Mouse (Mus musculus): ENCODE data around the gene Cep55. TPM values are rescaled to one million over a fixed set of nuclear protein-coding genes. Genes with fewer than 3 reads are reported as not detected.

Cep55 gene
- total RNA-seq (2014; fragmentation: Nextera tagmentation) (3.9 and 4.6 TPM in 2 replicates), total RNA-seq (2017) (4.7 and 8.2 TPM in 2 replicates)

DNA sequence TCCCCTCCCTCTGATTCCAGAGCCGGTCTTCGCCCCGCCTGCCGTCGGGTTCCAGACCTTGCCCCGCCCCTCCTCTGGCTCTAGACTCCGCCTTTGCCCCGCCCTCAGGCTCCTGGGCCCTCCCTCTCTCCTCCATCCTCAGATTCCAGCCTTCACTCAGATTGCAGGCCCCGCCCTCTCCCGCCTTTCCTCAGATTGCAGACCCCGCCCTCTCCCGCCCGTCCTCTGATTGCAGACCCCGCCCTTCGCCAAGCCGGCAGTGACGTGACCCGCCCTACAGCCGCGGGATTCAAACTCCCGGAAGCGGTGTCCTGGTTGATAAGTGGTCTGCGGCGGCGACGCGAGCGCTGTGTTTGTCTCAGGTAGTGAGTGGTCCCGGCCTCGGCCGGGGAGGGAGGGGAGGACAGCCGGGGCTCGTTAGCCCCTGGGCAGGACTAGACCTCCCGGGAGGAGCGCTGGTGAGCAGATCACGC lies at the start of gene Cep55:
Cep55 (plus strand) TSS at position 292 of the 473 bp plus-strand sequence.
- ATAC-seq (replicated peaks; ENCODE audit: low FRiP score, low TSS enrichment, poor library complexity, severe bottlenecking) = peak; percentile 90

DNA sequence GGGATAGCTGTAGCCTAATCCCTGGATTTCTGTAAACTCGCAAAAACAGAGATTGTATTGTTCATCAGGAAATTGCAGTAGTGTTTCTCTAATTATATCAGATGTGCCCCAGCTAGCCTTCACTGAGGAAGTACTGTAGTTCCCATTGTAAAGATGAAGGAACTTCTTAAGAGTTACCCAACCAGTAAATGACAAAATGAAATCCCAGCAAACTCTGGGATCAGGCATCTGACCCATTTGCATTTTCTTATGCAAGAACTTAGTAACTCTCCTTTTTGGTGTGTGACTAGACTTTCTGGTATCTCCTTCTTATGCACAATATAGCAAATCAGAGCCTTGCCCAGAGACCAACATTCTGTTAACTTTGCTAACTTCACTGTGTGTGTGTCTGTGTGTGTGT lies 43.4 kb upstream of the Cep55 start:
- ATAC-seq (replicated peaks; ENCODE audit: low FRiP score, low TSS enrichment, poor library complexity, severe bottlenecking) = no peak

DNA sequence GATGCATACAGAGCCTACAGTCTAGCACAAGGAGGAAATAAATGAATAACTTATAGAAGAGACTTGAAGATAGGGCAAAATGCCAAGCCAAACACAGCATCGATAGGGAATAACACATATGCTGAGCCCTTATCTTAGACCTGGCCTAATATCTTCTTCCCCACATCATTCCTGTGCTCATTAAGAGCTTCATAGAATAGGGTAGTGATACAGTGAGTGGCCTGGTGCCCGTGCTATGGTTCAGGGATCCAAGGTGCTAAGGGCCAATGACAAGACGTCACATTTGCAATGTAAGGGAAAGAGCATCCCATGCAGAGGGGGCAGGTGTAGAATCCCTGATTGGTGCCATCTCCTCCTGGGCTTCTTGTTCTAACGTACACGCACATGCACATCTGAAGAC lies 40.4 kb upstream of the Cep55 start:
- no peak for ATAC-seq (replicated peaks; ENCODE audit: low FRiP score, low TSS enrichment, poor library complexity, severe bottlenecking)

DNA sequence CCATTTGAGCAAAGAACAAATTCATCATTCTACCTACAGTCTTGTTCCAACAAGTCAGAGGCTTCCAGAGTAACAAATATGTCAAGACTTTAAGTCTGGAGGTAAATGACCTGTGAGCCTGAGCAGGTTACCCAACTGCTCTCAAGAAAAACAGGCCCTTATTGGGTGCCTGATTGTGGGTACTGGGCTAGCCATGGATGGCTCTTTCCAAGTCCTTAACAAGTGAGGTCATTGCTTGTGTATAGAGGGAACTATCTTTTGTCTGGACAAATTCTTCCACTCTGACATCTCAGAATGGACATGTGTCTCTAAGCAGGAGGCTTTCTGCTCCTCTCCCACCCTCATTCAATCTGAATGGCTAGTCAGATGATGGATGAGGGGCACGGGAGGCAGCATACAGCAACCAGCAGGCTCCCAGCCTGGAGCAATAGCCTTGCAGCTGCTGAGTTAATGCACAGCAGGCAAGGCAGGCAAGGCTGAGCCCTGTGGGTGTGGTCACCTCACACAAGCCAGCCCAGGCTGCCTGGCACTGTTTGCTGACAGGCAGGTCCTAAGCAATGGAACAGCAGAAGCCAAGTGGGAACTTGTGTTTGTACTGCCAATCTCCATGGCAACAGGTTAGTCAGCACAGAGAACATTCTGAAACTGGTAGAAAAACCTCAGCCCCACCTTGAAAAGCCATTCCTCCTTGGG lies 39.5 kb upstream of the Cep55 start:
- ATAC-seq (replicated peaks; ENCODE audit: low FRiP score, low TSS enrichment, poor library complexity, severe bottlenecking) = peak; percentile 47; the same call in 1 of the 2 replicates

DNA sequence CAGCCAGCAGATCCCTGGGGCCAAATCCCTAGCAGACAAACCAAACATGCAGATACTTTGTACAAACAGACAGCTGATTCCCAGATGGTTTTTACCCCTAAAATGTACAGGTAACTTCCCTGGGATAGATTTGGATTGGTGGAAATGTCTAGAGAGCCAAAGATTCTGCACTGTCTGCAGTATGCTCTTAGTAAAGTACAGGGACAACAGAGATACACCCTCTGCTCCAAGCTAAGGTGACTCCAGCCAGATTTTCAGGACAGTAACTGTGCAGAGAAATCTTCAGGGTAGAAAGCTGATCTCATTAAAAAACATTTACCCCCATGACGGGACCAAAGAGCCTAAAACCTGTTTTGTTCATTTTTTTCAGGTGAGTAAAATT lies 38.9 kb upstream of the Cep55 start:
- ATAC-seq (replicated peaks; ENCODE audit: low FRiP score, low TSS enrichment, poor library complexity, severe bottlenecking) = no peak

DNA sequence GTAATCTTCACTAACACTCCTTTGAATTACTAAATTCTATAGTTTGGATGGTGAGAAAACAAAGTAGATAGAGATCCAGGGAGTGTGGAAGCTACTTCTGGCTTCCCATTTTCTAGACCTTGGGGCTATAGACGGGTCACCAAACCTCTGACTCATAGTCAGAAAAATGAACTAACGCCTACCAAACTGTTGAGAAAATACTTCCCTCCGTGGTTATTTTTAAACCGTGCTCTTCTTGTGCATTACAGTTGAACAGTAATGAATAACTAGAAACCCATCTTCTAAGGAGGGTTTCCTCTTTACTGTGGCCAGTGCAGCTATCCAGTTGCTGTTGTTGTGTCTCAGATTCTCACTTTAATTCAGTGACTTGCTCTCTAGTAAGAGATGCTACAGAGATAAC lies 32.1 kb upstream of the Cep55 start:
- no peak for ATAC-seq (replicated peaks; ENCODE audit: low FRiP score, low TSS enrichment, poor library complexity, severe bottlenecking)

DNA sequence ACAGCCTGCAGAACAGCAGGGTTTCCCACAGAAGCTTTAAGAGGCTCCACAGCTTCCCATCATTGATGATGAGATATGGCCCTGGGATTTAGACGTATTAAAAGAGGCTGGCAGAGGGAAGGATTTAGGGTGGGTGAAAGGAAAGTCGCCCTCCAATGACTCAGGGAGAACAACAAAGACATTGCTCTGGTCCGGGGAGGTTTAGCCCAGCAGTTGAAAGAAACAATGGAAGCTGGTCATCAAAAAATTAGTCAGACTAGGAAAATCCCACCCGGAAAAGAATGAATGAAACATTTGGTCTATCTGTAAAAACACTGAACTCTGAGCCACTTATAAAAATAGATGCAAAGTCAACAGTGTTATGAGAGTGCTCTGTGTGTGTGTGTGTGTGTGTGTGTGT lies 31.2 kb upstream of the Cep55 start:
- no peak for ATAC-seq (replicated peaks; ENCODE audit: low FRiP score, low TSS enrichment, poor library complexity, severe bottlenecking)

DNA sequence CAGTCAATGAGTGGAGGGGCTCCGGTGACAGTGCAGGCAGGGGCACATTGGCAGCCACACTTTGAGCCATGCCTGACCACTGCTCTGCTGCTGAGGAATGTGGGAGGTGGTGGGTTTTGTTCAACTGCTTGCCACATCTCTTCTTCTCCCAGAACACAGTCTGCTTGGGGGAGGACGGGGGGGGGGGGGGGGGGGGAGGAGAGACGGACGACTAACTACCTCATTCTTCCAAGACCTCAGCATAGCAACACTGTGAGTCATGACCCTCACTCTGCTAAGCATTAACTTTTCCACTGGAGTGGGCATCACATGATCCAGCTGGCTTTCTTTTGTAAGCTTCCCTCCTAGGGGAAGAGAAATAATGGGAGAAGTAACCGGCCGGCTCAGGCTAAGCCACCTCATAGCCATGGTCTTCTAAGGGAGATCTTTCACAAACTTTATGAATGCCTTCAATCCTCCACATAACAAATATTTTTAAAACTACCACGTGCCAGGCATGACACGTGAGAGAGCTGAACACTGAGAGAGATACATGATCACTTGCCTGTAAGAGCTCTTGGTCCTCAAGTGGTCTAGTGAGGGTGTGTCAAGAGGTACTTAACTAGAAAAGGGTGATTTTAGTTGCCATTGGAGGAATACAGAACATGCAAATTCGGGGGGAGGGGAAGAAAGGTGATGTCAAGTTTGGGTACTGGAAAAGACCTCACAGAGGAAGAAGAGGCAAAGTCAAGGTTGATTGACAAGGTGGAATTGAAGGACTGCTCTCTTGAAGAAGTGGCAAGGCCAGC lies 29.4 kb upstream of the Cep55 start:
- no peak for ATAC-seq (replicated peaks; ENCODE audit: low FRiP score, low TSS enrichment, poor library complexity, severe bottlenecking)

DNA sequence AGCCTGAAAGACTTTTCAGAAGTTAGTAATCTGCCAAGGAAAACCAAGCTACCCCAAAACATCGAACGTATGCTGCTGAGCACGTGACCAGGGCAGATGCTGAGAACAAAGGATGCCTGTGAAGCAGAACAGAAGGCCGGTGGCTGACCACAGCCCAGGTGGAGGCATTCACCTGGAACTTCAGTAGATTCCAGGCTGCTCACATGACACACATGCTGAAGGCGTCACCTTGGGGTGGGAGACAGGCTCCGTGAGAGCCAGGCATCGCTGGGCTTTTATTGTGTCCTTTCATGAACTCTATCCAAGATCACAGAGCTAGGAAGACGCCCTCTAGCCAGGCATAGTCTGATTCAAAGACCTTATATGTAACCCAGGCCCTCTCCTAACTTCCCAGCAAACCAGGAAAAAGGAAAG lies 28.6 kb upstream of the Cep55 start:
- no peak for ATAC-seq (replicated peaks; ENCODE audit: low FRiP score, low TSS enrichment, poor library complexity, severe bottlenecking)

DNA sequence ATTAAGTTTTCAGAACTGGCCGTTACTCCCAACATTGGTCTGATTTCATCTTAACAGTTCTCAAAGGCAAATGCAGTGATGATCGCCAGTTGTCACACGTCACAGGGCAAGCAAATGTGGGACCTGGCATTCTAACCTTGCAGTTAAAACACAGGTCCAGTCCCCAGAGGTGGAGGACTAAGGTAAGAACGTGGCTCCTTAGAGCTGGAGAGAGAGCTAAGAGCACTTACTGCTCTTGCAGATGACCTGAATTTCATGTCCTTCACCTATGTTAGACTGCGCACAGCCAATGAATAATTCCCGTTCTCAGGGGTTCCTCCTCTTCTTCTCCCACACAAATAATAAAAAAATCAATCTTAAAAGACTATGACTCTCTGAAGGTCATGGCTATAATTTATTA lies 27.4 kb upstream of the Cep55 start:
- ATAC-seq (replicated peaks; ENCODE audit: low FRiP score, low TSS enrichment, poor library complexity, severe bottlenecking) = no peak

DNA sequence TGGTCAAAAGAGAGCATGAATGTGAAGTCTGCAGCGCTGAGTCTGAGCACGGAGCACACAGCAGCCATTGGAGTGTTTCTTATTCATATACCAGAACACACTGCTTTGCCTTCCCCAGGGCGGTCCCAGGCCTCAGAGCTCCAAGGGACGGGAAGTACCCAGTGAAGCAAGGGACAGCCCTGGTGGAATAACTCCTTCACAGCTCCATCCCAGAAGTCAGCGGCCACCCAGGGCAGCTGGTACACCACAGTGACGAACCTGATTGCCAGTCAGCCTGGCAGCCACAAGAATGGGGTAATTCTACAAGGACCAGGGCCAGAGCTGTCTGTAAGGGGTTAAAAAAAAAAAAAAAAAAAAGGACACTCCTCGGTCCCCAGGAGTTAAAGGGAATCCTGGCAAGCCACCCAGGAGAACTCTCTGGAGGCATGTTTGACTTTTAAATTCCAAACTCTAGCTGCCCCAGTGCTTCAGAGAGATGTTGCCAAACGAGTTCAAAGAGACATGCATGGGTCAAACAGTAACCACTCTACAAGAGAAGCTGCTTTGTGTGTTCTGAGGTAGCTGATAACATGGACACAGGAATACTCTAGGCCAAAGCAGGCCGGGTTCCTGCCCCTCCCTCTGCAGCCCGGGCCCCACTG lies 26.8 kb upstream of the Cep55 start:
- ATAC-seq (replicated peaks; ENCODE audit: low FRiP score, low TSS enrichment, poor library complexity, severe bottlenecking) = no peak

DNA sequence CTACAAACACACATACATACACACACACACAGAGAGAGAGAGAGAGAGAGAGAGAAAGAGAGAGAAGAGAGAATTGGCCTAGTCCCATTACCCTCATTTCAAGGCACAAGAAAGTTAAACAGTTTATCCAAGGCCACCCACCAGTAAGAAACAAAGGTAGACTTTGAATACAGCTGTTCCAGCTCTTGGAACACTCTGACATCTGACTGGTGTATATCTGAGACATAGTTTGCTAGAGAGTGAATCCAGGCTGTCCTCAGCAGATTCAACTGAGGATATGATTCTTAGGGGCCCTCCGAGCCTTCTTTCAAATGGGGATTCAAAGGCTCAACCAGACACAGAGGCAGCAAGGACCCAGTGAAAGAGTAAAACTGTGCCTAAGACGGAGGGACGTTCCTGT lies 25.5 kb upstream of the Cep55 start:
- no peak for ATAC-seq (replicated peaks; ENCODE audit: low FRiP score, low TSS enrichment, poor library complexity, severe bottlenecking)

DNA sequence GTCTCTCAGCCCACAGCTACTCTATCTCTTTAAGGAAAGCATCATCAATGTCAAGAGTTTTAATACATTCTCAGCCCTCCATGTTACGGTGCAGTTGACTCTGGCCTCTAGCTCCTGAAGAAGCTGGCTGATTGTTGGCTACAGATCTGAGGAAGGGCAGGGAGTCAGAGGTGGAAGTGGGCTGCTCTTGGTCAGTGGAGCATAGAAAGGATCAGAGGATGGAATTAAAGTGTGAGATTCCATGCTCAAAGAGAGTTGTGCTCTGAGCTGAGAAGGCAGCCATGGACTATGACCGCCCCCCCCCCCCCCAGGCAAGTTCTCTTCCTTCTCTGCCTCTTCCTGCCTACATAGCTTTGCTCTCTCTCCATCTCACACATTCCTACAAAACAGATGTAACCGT lies 24.9 kb upstream of the Cep55 start:
- ATAC-seq (replicated peaks; ENCODE audit: low FRiP score, low TSS enrichment, poor library complexity, severe bottlenecking) = no peak

DNA sequence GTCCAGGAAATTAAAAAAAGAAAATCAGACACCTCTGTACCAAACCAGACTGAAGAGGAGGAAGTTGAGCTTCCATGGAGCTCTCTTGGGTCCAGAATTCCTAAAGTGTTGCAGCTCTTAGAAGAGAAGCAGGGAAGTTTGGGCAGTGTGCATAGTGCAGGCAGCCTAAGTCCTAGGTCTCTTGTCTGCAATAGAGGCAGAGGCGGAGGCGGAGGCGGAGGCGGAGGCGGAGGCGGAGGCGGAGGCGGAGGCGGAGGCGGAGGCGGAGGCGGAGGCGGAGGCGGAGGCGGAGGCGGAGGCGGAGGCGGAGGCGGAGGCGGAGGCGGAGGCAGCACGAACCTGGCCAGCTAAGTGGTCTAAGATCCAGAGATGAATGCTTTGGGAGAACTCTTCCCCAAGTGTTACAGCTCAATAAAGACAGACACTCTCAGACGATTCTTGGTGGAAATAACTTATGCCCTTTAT lies 24.1 kb upstream of the Cep55 start:
- ATAC-seq (replicated peaks; ENCODE audit: low FRiP score, low TSS enrichment, poor library complexity, severe bottlenecking) = peak; percentile 79

DNA sequence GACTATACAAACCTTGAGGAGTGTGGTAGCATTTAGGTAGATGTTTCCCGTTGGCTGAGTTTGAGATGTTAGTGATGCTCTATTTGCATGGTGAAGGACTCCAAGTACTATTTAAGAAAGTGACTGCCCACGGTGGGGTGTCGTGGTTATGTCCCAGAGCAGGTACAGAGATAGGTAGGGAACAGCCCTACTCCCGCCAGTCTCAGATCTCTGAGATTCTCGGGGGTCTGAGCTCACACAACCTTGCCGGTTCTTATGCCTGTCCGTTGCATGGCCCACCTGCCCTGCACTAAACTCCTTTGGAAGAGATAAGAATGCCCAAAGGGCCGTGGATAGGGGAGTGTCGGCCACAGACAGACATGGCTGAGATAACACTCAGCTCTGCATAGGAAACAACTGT lies 23.7 kb upstream of the Cep55 start:
- peak; percentile 67 for ATAC-seq (replicated peaks; ENCODE audit: low FRiP score, low TSS enrichment, poor library complexity, severe bottlenecking)

DNA sequence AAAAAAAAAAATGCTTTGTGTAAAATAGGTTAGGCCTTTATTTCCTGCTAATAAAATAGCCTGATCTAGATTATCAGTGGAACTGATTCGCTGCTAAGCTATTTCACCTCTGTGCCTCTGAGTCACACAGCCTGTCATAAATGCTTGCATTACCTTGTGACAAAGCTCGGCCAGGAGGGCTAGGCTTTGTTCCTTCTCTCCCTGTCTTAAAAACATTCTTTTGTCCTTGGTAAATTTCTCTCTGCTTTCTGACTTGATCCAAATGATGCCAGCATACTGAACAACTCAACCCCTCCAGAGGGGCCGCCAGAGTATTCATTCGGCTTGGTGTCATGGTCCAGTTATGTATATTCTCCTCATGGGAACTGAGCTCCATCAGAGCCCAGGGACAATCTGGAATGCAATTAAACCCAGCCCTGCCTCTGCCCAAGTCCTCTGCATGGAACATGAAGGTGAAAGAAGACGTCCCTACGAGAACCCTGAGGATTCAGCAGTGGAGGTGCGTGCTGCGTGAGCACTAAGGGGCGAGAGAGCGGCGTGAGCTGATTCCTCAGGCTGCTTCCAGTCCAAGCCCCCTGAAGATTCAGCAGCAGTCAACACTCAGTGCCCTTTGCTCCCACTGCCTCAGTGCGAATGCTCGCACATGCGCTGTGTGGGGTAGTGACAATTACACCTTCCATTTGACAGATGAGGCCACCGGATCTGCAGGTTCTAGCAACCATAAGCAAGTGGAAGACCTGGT lies 21.6 kb upstream of the Cep55 start:
- no peak for ATAC-seq (replicated peaks; ENCODE audit: low FRiP score, low TSS enrichment, poor library complexity, severe bottlenecking)

DNA sequence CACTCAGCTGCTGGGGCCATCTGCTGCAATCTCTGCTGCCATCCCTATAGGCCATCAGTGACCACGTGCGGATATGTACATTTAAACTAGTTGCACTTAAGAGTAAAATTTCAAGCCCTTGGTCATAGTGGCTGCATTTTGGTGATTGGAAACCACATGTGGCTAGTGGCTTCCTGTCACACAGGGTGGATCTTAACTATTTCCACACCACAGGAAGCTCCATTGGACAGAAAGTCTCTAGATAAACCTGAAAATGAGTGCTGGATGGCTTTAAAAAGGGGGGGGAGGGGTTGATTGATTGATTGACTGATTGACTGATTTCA lies 21.1 kb upstream of the Cep55 start:
- no peak for ATAC-seq (replicated peaks; ENCODE audit: low FRiP score, low TSS enrichment, poor library complexity, severe bottlenecking)

DNA sequence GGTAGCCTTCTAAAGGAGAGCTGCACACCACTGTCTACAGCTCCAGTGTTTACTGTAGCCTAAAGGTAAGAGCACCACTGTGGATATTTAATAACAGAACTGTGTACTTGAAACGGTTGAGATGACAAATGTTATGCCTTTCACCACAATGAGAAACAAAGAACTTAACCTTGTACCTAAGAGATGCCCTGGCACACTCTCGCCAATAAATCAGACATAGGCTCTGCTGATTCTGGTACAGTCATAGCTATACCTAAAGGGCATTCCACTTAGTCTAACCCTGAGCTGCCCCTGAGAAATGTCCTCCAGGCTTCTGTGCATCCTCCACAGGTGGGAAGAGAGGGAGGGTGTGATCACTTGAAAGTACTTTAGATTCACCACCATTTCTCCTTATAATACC lies 20.1 kb upstream of the Cep55 start:
- ATAC-seq (replicated peaks; ENCODE audit: low FRiP score, low TSS enrichment, poor library complexity, severe bottlenecking) = no peak

DNA sequence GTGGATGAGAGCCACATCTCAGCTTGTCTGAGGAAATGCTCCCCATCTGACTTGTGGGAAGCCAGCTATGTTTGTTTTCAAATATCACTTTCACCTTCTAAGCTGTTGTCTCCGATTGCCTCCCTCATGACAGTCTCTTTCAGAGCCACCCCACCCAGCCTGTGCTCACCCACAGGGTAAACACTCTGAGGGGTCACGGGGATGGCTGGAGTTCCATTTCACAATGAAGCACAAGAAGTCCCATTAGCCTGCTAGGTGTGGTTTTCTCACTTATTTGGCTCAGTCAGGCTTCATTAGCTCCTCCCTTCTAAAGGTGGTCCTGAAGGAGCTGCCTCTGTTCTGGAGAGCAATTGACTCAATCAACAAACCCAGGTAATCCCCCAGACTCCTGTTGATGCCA lies 19.0 kb upstream of the Cep55 start:
- ATAC-seq (replicated peaks; ENCODE audit: low FRiP score, low TSS enrichment, poor library complexity, severe bottlenecking) = no peak

DNA sequence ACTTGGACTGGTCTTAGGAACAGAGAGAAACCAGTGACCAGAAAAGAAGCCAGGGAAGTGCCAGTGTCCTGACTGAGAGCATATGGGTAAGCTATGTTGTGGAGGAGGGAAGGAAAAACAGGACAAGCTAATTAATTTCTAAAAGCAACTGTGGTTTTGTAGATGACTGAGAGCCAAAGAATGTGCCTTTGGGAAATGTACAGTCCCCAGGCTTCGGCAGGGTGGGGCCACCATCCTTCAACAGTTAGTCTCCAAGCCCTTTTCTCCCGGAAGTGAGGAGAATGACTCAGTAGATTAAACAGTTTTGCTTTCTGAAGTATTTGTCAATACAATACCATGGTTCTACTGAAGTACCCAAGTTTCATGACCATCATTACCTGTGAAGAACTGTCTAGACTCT lies 16.5 kb upstream of the Cep55 start:
- no peak for ATAC-seq (replicated peaks; ENCODE audit: low FRiP score, low TSS enrichment, poor library complexity, severe bottlenecking)

Data from megakaryocyte-erythroid progenitor cell, adult 5-6 weeks (primary cell).